Mouse (Mus musculus) midbrain, postnatal 0 days (tissue): ENCODE results near the gene Chst11. TPM values are rescaled to one million over a fixed set of nuclear protein-coding genes. Genes with fewer than 3 reads are reported as not detected.

ENCODE experiments used
- ATAC-seq: fragments of 200-750 bp; cut with Nextera tagmentation; 2 replicates; pipeline ENCODE4 v1.8.0; 2017; ENCODE audit warnings: moderate number of reproducible peaks, mild to moderate bottlenecking, moderate TSS enrichment, moderate library complexity; ENCODE audit not compliant: low FRiP score
- DNase-seq: peaks from one replicate; pipeline ENCODE4 v3.0.0-alpha.2; 2015; ENCODE audit warnings: low spot score
- H3K27ac ChIP-seq: fragments of 300-500 bp; sonication (generic); 2 replicates; pipeline ENCODE4 v1.5.1; 2014; ENCODE audit warnings: low read depth, mild to moderate bottlenecking, low read length, mixed read lengths
- H3K27me3 ChIP-seq: fragments of 300-500 bp; sonication (generic); 2 replicates; pipeline ENCODE4 v1.6.1; 2014; ENCODE audit warnings: low read length, control low read depth, mixed read lengths; ENCODE audit not compliant: insufficient read depth
- H3K36me3 ChIP-seq: fragments of 300-500 bp; sonication (generic); 2 replicates; pipeline ENCODE4 v1.6.1; 2014; ENCODE audit warnings: low read length, control low read depth, mixed read lengths; ENCODE audit not compliant: insufficient read depth
- H3K4me1 ChIP-seq: fragments of 300-500 bp; sonication (generic); 2 replicates; pipeline ENCODE4 v1.6.1; 2014; ENCODE audit warnings: mild to moderate bottlenecking, control low read depth, antibody characterized with exemption, low read length, mixed read lengths; ENCODE audit not compliant: insufficient read depth
- H3K4me2 ChIP-seq: fragments of 300-500 bp; sonication (generic); 2 replicates; pipeline ENCODE4 v1.6.1; 2014; ENCODE audit warnings: low read depth, mild to moderate bottlenecking, low read length, mixed read lengths; ENCODE audit not compliant: poor library complexity, severe bottlenecking
- H3K4me3 ChIP-seq: fragments of 300-500 bp; sonication (generic); 2 replicates; pipeline ENCODE4 v1.5.1; 2014; ENCODE audit warnings: low read depth, mild to moderate bottlenecking, low read length, moderate library complexity
- H3K9ac ChIP-seq: fragments of 300-500 bp; sonication (generic); replicated peaks from 2 replicates; pipeline ENCODE4 v1.6.1; 2014; ENCODE audit warnings: mild to moderate bottlenecking, low read length, moderate library complexity, mixed read lengths; ENCODE audit not compliant: poor library complexity, severe bottlenecking
- H3K9me3 ChIP-seq: fragments of 300-500 bp; sonication (generic); 2 replicates; pipeline ENCODE4 v1.6.1; 2016; ENCODE audit warnings: low read length, control low read depth
- CTCF ChIP-seq: IDR thresholded peaks from 2 replicates; pipeline ENCODE4 v1.5.1; 2016; ENCODE audit warnings: antibody characterized with exemption, mild to moderate bottlenecking
- WGBS: fragments of 180-500 bp; shearing (Covaris S2); extraction: QIAGEN DNeasy Blood & Tissue Kit; methylation state at CpG from one replicate; pipeline ENCODE4 v1.1.7; 2014; 5-methylcytosine and 5-hydroxymethylcytosine counted together
- polyA plus RNA-seq: library from polyadenylated mRNA; unstranded; fragments of >200 nt; fragmentation: Nextera tagmentation; extraction: Ambion mirVana; gene quantifications from 2 replicates; pipeline ENCODE4 v1.2.1, GENCODE M21; 2015
- total RNA-seq: library from RNA; depleted of rRNA; stranded (reverse); fragments of >200 nt; gene quantifications from 2 replicates; pipeline ENCODE4 v1.2.3, GENCODE M21; 2014

Gene Chst11
- total and polyA plus RNA-seq, 2 experiments from 2014 or later = 2.8 to 20.5 TPM

DNA sequence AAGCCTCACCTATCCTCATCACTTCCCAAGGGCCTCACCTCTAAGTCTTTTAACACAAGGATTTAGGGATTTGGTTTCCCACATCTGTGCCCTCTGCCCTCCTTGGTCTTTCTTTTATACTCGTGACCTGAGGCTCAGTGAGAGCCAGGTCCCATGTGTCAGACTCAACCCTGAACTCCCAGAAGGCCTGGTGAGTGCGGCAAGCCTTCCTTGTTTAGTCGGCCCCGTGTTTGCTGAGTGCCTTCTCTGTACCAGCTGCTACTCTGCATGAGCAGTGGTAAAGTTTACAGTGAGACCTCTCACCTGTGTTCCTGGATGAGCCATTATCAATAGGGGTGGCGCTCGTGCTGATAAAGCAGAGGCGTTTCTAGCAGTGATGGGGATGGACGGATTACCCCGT lies 134.6 kb downstream of the Chst11 start:
- no peak overlapping the region for H3K9ac ChIP-seq
- peaks cover 15% of the 10 kb centered on the region for H3K4me1 ChIP-seq
- no peak for TF ChIP-seq CTCF
- H3K9me3 ChIP-seq = no peaks in the 10 kb centered on the region
- no peak for ATAC-seq
- H3K4me3 ChIP-seq = no peak overlapping the region
- WGBS = 84% methylated on average over 9 of the region's 9 CpGs
- H3K36me3 ChIP-seq = no peaks in the 10 kb centered on the region
- DNase-seq = no peak
- no peaks in the 10 kb centered on the region for H3K27me3 ChIP-seq
- no peak overlapping the region for H3K4me2 ChIP-seq
- H3K27ac ChIP-seq = no peak overlapping the region

DNA sequence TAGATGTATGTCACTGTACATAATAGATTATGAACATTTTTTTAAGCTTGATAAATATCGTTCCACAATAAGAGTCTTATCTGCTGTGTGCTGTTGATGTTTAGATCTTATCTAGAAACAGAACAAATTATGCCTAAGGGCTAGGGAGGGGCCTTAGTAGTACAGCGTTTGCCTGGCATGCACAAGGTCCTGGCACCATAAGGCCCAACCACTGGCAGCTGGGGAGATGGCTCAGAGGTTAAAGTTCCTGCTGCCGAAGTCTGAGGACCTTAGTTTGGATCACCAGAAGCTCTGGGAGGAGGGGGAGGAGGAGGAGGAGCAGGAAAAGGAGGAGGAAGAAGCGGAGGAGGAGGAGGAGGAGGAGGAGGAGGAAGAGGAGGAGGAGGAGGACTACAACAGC lies 135.6 kb downstream of the Chst11 start:
- no peaks in the 10 kb centered on the region for H3K27me3 ChIP-seq

DNA sequence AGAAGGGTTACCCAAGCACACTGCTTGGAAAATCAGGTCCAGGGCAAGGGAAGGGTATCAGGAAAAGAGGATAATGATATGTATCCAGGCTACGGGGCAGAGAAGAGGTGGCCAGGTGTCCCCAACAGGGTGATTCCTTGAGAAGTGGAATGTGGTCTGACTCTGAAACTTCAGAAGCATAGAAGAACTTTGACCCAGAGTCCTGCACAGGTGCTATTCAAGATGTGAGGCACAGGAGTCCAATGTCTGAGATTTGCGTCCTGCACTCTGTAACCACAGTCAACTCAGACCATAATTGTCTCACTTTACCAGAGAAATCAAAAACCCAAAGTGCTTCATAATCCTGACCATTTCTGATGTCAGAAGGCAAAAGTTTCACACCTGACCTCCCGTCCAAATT lies 139.3 kb downstream of the Chst11 start:
- Histone ChIP-seq H3K27me3 (no peaks in the 10 kb centered on the region), H3K36me3 (no peaks in the 10 kb centered on the region), H3K27ac (no peak overlapping the region), H3K4me1 (0 out of 2 replicates have a peak, but pooled peaks cover 4% of the 10 kb centered on the region), H3K9ac (no peak overlapping the region), H3K9me3 (no peaks in the 10 kb centered on the region), H3K4me2 (no peak overlapping the region), H3K4me3 (no peak overlapping the region)
- no peak for TF ChIP-seq CTCF
- 96% methylated on average over 3 of the region's 3 CpGs for WGBS
- ATAC-seq (no peak), DNase-seq (no peak)

More for the DNA sequence above, 135.6 kb downstream of the Chst11 start:
- no peak overlapping the region for H3K27ac ChIP-seq
- no peaks in the 10 kb centered on the region for H3K36me3 ChIP-seq
- no peaks in the 10 kb centered on the region for H3K9me3 ChIP-seq
- no peak for TF ChIP-seq CTCF
- H3K4me2 ChIP-seq = no peak overlapping the region
- no peak for ATAC-seq
- no peak overlapping the region for H3K9ac ChIP-seq
- peaks cover 15% of the 10 kb centered on the region for H3K4me1 ChIP-seq
- DNase-seq = no peak
- H3K4me3 ChIP-seq = no peak overlapping the region
- 76% methylated on average over 3 of the region's 4 CpGs for WGBS

DNA sequence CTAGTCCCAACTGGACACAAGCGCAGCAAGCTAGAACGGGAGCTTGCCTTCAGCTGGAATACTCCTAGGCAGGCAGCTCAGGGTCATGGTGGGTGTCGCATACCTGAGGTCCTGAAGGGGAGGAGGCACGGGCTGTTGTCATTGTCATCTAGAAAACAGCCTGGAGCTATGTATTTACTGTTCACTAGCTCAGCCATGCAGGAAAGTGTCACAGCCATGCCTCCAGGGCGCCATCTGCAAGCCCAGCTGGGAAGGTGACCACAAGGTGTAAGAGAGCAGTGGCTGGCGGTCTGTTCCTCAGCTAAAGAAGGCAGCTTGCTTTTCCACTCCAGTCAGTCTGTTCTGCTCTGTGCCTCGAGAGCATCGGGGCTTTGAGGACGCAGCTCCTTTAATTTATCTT lies 141.1 kb downstream of the Chst11 start:
- Histone ChIP-seq H3K9ac (no peak overlapping the region), H3K4me2 (no peak overlapping the region), H3K9me3 (no peaks in the 10 kb centered on the region), H3K36me3 (no peaks in the 10 kb centered on the region), H3K27me3 (no peaks in the 10 kb centered on the region), H3K4me3 (no peak overlapping the region), H3K4me1 (0 out of 2 replicates have a peak, but pooled peaks cover 4% of the 10 kb centered on the region), H3K27ac (no peak overlapping the region)
- ATAC-seq (no peak), DNase-seq (no peak)
- TF ChIP-seq CTCF = no peak; the same call in 1 of the 2 replicates
- 63% methylated on average over 9 of the region's 9 CpGs for WGBS

DNA sequence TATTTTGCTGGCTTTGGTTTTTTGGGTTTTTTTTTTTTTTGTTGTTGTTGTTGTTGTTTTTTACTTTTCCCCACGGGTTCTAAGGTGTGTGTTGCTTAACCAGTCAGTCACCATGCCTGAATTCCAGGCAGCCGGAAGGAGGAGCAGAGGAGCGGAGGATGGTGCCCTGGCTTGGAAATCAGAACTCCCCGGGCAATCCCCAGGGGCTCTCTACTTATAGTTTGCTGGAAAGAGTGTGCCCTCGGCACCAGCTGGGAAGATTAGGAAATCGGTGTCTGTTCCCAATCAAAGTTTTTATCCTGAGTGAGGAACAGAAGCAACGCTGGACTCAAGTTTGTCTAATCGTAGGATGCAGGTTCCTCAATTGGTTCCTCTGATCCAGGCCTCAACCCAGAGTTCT lies 143.1 kb downstream of the Chst11 start:
- 58% methylated on average over 8 of the region's 8 CpGs for WGBS
- ATAC-seq (no peak), DNase-seq (no peak)
- Histone ChIP-seq H3K9ac (no peak overlapping the region), H3K4me3 (no peak overlapping the region), H3K36me3 (no peaks in the 10 kb centered on the region), H3K27ac (no peak overlapping the region), H3K9me3 (no peaks in the 10 kb centered on the region), H3K27me3 (no peaks in the 10 kb centered on the region), H3K4me2 (no peak overlapping the region), H3K4me1 (peaks cover 8% of the 10 kb centered on the region; the same call in 1 of the 2 replicates)
- TF ChIP-seq CTCF = no peak

DNA sequence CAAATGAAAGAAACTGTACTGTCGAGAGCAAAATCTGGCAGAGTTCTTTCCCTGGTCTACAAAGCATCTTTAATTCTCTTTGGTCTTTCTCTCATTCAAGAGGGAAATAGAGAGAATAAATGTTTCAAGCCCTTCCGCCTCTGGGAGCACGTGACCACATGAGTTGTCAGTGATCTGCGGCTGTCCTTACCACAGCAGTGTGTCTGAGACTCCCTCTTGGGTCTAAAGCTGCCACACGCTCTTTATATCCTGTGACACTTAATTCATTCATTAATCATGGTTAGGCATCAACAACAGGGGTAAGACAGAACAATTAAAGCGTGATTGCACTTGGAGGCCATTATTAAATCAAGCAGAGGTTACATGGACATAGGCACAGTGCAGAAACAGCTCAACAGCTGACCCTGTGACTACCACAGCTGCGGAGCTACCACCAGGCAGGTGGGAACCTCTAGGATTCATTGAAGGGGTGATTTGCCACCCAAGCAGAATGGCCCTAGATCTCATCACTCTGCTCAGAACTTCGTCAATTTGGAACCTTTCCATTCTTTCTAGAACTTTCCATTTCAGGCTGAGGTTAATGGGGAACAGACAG lies 144.4 kb downstream of the Chst11 start:
- no peaks in the 10 kb centered on the region for H3K27me3 ChIP-seq
- peak; percentile 14 for DNase-seq

More for the DNA sequence above, 144.4 kb downstream of the Chst11 start:
- 59% methylated on average over 8 of the region's 8 CpGs for WGBS
- no peak overlapping the region for H3K4me2 ChIP-seq
- no peaks in the 10 kb centered on the region for H3K36me3 ChIP-seq
- peaks cover 8% of the 10 kb centered on the region; the same call in 1 of the 2 replicates for H3K4me1 ChIP-seq
- H3K4me3 ChIP-seq = no peak overlapping the region
- no peak overlapping the region for H3K27ac ChIP-seq
- no peak overlapping the region for H3K9ac ChIP-seq
- no peak for TF ChIP-seq CTCF
- ATAC-seq = no peak
- H3K9me3 ChIP-seq = no peaks in the 10 kb centered on the region
